Mouse (Mus musculus): ENCODE data around the gene Celf2. TPM values are rescaled to one million over a fixed set of nuclear protein-coding genes. Genes with fewer than 3 reads are reported as not detected.

Gene Celf2
- polyA plus RNA-seq, 1 experiment from 2014 or later, result 13.6 TPM

DNA sequence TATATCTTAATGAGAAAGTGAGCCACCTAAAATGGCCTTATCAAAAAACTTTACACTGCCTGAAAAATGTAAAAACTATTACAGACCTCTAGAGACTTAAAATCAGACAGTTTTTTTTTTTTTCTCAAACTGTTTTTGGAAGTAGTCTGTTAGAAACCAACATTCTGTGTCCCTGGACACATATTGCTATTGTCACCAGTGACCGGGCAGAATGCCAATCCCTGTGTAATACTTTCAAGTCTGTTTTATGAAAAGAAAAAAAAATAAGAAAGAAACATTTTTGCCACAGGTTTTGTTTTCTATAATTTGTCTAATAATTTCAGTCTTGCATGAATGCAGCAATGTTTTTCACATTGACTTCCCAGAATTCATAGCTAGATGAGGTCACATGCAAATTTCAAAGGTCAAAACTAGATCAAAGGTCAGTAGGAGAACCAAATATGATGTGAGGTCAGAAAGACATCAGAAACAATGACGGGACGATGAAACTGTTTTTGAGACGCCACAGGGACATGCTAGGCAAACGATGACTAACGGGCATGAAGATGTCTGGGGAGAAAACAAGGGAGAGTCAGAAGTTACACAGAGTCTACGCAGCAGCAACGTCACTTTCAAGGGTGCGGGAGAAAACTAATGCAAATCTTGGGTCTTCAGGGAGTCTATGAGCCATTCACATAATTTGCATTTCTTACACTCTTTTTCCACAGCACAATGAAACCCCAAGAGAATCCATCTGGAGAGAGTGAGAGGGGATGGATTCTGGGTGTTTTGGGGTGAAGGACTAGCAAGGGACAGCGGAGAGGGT lies 964.0 kb downstream of the Celf2 start:
- no peak overlapping the region for H3K4me2 ChIP-seq
- no peaks in the 10 kb centered on the region for H3K36me3 ChIP-seq
- H3K27me3 ChIP-seq (replicated peaks), result no peaks in the 10 kb centered on the region
- no peaks in the 10 kb centered on the region for H3K9me3 ChIP-seq (replicated peaks)
- WGBS (ENCODE audit: insufficient replicate concordance), result 84% methylated on average over 10 of the region's 10 CpGs
- H3K9ac ChIP-seq, result no peak overlapping the region
- H3K27ac ChIP-seq, result no peak overlapping the region
- no peak for ATAC-seq
- H3K4me1 ChIP-seq, result no peaks in the 10 kb centered on the region
- no peak overlapping the region for H3K4me3 ChIP-seq

GRCm38 (mm10) chr2:6543650-6544049 lies 965.7 kb downstream of the Celf2 start:
- Histone ChIP-seq H3K4me2 (no peak overlapping the region), H3K4me1 (no peaks in the 10 kb centered on the region), H3K27ac (no peak overlapping the region), H3K27me3 (replicated peaks) (no peaks in the 10 kb centered on the region), H3K9me3 (replicated peaks) (no peaks in the 10 kb centered on the region), H3K4me3 (no peak overlapping the region), H3K9ac (no peak overlapping the region), H3K36me3 (no peaks in the 10 kb centered on the region)
- ATAC-seq, result no peak
- WGBS (ENCODE audit: insufficient replicate concordance), result 63% methylated on average over 5 of the region's 5 CpGs

DNA sequence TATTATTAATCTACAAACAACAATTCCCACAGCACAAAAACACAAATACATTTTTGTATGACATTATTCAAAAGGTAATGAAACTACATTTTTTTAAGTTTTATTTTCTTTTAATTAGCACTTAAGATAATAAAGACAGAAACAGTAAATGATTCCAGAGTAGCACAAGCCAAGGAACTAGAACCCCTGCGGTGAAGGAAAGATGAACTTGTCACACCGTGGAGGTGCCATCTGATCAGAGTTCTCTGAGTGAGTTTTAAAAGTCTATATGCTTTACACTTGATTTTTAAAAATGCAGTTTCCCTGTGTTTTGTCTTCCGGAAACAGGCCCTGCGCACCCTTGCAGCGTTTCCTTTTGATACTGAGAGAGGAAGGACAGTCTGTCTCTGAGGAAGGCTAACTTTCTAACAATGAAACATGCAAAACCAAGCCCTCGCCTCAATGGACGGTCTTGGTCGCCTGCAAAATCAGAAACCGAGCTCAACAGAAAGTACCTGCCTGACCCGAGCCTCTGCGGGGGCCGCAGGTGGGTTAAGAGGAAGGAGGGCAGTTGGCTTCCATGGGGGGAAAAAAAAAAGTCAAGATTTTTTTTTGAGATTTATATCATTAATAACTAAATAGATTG lies 966.7 kb downstream of the Celf2 start:
- Histone ChIP-seq H3K4me2 (no peak overlapping the region), H3K36me3 (no peaks in the 10 kb centered on the region), H3K4me3 (no peak overlapping the region), H3K27me3 (replicated peaks) (no peaks in the 10 kb centered on the region), H3K9me3 (replicated peaks) (no peaks in the 10 kb centered on the region), H3K27ac (no peak overlapping the region), H3K4me1 (no peaks in the 10 kb centered on the region), H3K9ac (no peak overlapping the region)
- WGBS (ENCODE audit: insufficient replicate concordance), result 59% methylated on average over 12 of the region's 12 CpGs
- no peak for ATAC-seq

DNA sequence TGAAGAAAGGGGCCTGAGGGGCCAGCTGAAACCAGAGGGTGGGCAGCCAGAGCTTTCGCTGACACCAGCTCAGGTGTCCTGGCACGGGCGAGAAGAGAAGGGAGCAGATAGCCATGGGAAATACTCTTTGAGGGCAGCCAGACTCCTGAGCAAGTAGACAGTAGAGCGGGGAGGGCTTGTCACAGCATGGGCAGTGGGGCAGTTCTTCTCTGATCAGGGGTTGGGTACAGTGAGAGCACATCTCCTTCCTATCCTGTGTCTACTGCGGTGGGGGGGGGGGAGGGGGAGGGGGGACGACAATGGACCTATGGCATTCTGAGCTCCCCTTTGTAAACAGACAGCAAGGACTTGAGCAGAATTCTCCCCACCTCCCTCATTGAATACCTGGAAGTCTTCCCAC lies 968.5 kb downstream of the Celf2 start:
- no peak for ATAC-seq
- no peaks in the 10 kb centered on the region for H3K9me3 ChIP-seq (replicated peaks)
- H3K36me3 ChIP-seq, result no peaks in the 10 kb centered on the region
- H3K4me3 ChIP-seq, result no peak overlapping the region
- no peak overlapping the region for H3K4me2 ChIP-seq
- H3K9ac ChIP-seq, result no peak overlapping the region
- H3K4me1 ChIP-seq, result peaks cover 9% of the 10 kb centered on the region; the same call in 1 of the 2 replicates
- no peak overlapping the region for H3K27ac ChIP-seq
- H3K27me3 ChIP-seq (replicated peaks), result no peaks in the 10 kb centered on the region
- 91% methylated on average over 5 of the region's 6 CpGs for WGBS (ENCODE audit: insufficient replicate concordance)

DNA sequence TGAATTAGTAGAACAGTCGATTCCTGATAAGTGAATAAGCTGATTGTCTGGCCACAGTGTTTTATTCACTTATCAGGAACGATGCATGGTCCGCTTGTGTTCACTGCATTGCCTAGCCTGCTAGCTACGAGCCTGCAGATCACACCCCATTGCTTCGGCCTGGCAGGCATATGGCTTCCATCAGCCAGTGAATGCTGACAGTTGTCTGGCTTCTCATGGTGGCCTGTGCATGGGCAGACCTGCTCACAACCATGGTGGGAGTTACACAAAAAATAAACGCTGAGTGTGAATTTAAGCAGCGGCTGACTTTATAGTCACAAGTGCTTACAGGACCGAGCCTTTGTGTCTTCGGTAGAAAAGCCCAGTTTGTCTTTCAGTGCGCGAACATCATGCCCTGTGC lies 969.3 kb downstream of the Celf2 start:
- Histone ChIP-seq H3K36me3 (no peaks in the 10 kb centered on the region), H3K9me3 (replicated peaks) (no peaks in the 10 kb centered on the region), H3K27me3 (replicated peaks) (no peaks in the 10 kb centered on the region), H3K4me1 (peaks cover 9% of the 10 kb centered on the region; the same call in 1 of the 2 replicates), H3K9ac (no peak overlapping the region), H3K4me2 (no peak overlapping the region), H3K27ac (no peak overlapping the region), H3K4me3 (no peak overlapping the region)
- WGBS (ENCODE audit: insufficient replicate concordance), result 68% methylated on average over 11 of the region's 11 CpGs
- ATAC-seq, result no peak

GRCm38 (mm10) chr2:6538500-6538899 lies 970.9 kb downstream of the Celf2 start:
- WGBS (ENCODE audit: insufficient replicate concordance), result 63% methylated on average over 2 of the region's 2 CpGs
- no peaks in the 10 kb centered on the region for H3K27me3 ChIP-seq (replicated peaks)
- H3K4me3 ChIP-seq, result no peak overlapping the region
- no peak for ATAC-seq
- no peak overlapping the region for H3K4me2 ChIP-seq
- H3K27ac ChIP-seq, result no peak overlapping the region
- no peaks in the 10 kb centered on the region for H3K36me3 ChIP-seq
- no peak overlapping the region for H3K9ac ChIP-seq
- no peaks in the 10 kb centered on the region for H3K9me3 ChIP-seq (replicated peaks)
- peaks cover 9% of the 10 kb centered on the region; the same call in 1 of the 2 replicates for H3K4me1 ChIP-seq

DNA sequence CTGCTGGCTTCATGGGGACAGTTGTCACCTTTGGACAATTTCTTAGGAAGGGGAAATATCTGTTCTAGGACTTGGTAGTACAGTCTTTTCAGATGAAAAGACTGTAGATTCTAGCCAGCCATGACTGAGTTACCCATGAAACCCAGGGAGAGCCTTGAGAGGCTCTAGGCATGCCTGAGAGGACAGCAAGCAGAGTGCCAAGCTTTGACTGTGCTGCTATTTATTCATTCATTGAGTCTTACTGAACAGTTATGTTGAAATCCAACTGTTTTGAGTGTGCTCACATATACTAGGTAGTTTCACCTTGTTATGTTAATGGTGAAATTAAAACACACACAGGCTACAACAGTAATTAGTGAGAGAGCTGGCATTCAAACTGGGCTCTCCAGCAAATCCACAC lies 971.3 kb downstream of the Celf2 start:
- no peak for ATAC-seq
- Histone ChIP-seq H3K4me1 (peaks cover 9% of the 10 kb centered on the region; the same call in 1 of the 2 replicates), H3K9ac (no peak overlapping the region), H3K36me3 (no peaks in the 10 kb centered on the region), H3K4me3 (no peak overlapping the region), H3K4me2 (no peak overlapping the region), H3K27ac (no peak overlapping the region), H3K9me3 (replicated peaks) (no peaks in the 10 kb centered on the region), H3K27me3 (replicated peaks) (no peaks in the 10 kb centered on the region)

DNA sequence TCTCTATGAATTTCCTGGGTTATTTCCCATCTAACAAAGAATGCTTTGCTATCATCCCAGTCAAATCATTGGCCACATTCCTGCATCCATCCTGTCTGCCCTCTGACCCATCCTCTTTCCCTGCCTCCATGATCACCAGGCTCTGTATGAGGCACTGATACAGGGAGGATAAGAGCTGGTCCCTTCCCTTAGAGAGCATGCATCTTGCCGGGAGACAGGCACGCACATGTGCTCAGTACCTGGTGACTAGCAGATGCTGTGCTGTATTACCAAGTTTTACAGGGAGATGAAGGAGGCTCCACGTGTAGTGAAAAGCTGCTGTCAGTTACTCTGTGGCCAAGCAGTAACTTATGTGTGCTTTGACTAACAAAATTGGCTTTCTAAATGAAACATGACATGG lies 972.0 kb downstream of the Celf2 start:
- no peak overlapping the region for H3K9ac ChIP-seq
- ATAC-seq, result no peak
- no peaks in the 10 kb centered on the region for H3K9me3 ChIP-seq (replicated peaks)
- no peaks in the 10 kb centered on the region for H3K27me3 ChIP-seq (replicated peaks)
- no peak overlapping the region for H3K4me3 ChIP-seq
- no peak overlapping the region for H3K27ac ChIP-seq
- peaks cover 9% of the 10 kb centered on the region; the same call in 1 of the 2 replicates for H3K4me1 ChIP-seq
- no peaks in the 10 kb centered on the region for H3K36me3 ChIP-seq
- 65% methylated on average over 3 of the region's 3 CpGs for WGBS (ENCODE audit: insufficient replicate concordance)
- H3K4me2 ChIP-seq, result no peak overlapping the region

DNA sequence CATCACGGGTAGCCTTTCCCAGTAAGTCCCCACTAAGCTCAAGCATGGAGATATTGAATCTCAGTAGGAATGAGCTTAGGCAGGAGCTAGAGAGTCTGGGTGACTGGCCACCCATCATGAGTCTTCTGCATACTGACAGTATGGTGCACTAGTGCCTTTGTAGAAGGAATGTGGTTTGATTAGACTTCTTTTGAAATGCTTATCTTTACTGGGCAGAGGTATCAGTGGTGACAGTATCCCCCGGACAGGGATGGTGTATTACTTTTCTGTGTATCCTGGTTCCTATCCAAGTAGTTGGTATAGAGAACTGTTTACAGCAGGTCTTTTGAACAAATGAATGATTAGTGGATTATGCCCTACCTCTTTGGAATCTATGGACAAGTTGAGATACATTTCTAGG lies 973.0 kb downstream of the Celf2 start:
- Histone ChIP-seq H3K4me2 (no peak overlapping the region), H3K36me3 (no peaks in the 10 kb centered on the region), H3K4me1 (peaks cover 9% of the 10 kb centered on the region; the same call in 1 of the 2 replicates), H3K4me3 (no peak overlapping the region), H3K9me3 (replicated peaks) (no peaks in the 10 kb centered on the region), H3K27ac (no peak overlapping the region), H3K9ac (no peak overlapping the region), H3K27me3 (replicated peaks) (no peaks in the 10 kb centered on the region)
- ATAC-seq, result no peak
- WGBS (ENCODE audit: insufficient replicate concordance), result 33% methylated on average over 2 of the region's 2 CpGs

- 69% methylated on average over 4 of the region's 4 CpGs for WGBS (ENCODE audit: insufficient replicate concordance)
- Histone ChIP-seq H3K36me3 (no peaks in the 10 kb centered on the region), H3K9me3 (replicated peaks) (no peaks in the 10 kb centered on the region), H3K4me2 (no peak overlapping the region), H3K4me1 (peaks cover 9% of the 10 kb centered on the region; the same call in 1 of the 2 replicates), H3K9ac (no peak overlapping the region), H3K27me3 (replicated peaks) (no peaks in the 10 kb centered on the region), H3K27ac (no peak overlapping the region), H3K4me3 (no peak overlapping the region)
- no peak for ATAC-seq
Measured at GRCm38 (mm10) chr2:6532341-6532740, 977.0 kb downstream of the Celf2 start.

DNA sequence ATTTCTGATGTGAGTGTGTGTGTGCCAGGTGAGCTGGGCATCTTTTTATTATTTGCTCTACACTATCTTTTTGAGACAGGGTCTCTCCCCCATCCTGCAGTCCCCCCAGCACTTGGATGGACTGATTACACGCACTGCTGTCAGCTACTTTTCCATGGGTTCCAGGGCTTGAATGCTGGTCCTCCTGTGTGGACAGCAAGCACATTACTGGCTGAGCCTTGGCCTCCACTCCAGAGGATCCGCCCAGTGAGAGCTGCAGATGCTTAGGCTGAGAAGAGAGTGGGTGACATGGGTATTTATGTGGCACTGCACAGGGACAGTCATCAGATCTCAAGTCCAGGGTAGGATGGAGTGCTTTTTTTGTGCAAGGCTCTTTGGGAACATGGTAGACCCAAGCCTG lies 981.3 kb downstream of the Celf2 start:
- Histone ChIP-seq H3K4me3 (no peak overlapping the region), H3K9ac (no peak overlapping the region), H3K27me3 (replicated peaks) (no peaks in the 10 kb centered on the region), H3K4me2 (no peak overlapping the region), H3K9me3 (replicated peaks) (no peaks in the 10 kb centered on the region), H3K4me1 (no peaks in the 10 kb centered on the region), H3K27ac (no peak overlapping the region), H3K36me3 (no peaks in the 10 kb centered on the region)
- ATAC-seq, result no peak
- 69% methylated on average over 2 of the region's 2 CpGs for WGBS (ENCODE audit: insufficient replicate concordance)

DNA sequence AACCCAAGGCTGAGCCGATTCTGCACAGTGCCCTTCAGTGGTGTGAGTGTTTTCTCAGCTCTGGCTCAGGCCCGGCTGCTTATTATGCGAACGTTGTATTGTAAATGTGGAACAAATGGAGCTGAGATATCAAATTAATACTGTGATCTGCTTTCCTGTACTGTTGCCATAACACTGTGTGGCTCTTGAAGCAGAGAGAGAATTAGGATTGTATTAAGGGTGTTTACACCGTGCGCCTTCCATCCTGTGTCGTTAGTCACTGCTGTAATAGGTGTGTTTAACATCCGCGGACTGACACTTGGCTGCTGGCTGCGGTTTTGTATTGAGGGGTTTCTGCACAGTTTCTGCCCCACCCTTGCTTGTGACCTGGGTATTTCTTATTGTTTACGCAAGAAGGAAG lies 982.5 kb downstream of the Celf2 start:
- WGBS (ENCODE audit: insufficient replicate concordance), result 78% methylated on average over 11 of the region's 11 CpGs
- ATAC-seq, result no peak

More for the DNA sequence above, 982.5 kb downstream of the Celf2 start:
- Histone ChIP-seq H3K4me1 (no peaks in the 10 kb centered on the region), H3K9me3 (replicated peaks) (no peaks in the 10 kb centered on the region), H3K27ac (no peak overlapping the region), H3K9ac (no peak overlapping the region), H3K4me2 (no peak overlapping the region), H3K36me3 (no peaks in the 10 kb centered on the region), H3K27me3 (replicated peaks) (no peaks in the 10 kb centered on the region), H3K4me3 (no peak overlapping the region)
